Mouse (Mus musculus) thymus, postnatal 14 days (tissue): ENCODE results near the gene Alg1.
A peak's percentile ranks its signal among the peaks of the same experiment; 100 is the strongest.

Source experiments
- DNase-seq: peaks from one replicate; pipeline ENCODE4 v3.0.0; 2021

The Alg1 gene

GRCm38 (mm10) chr16:5242882-5243281 lies 9.5 kb downstream of the Alg1 start:
- DNase-seq = no peak

- DNase-seq = peak; percentile 65
These were observed 11.0 kb downstream of the Alg1 start for GRCm38 (mm10) chr16:5244411-5244810.

DNA sequence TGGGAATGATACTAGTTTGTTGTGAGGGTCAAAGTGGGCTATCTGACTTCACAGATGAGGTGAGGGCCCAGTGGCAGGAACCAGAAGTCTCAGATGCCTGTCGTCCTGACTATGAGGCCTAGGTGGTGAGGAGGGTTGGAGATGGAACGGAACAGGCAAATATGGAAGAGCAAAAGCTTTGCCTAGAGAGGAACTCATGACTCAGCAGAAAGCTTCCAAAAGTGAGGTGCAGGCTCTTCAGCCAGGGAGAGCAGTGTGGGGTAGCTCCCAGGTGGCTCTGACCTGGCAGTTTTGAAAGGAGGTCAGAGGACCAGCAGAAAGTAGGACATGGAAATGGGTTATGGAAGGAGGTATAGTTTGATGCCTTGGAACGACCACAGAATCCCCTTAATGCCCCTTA lies 17.5 kb downstream of the Alg1 start:
- DNase-seq = no peak

- DNase-seq = no peak
These were observed 18.8 kb downstream of the Alg1 start for GRCm38 (mm10) chr16:5252260-5252659.

- DNase-seq = peak; percentile 91
These were observed 21.1 kb downstream of the Alg1 start for GRCm38 (mm10) chr16:5254346-5255025.

DNA sequence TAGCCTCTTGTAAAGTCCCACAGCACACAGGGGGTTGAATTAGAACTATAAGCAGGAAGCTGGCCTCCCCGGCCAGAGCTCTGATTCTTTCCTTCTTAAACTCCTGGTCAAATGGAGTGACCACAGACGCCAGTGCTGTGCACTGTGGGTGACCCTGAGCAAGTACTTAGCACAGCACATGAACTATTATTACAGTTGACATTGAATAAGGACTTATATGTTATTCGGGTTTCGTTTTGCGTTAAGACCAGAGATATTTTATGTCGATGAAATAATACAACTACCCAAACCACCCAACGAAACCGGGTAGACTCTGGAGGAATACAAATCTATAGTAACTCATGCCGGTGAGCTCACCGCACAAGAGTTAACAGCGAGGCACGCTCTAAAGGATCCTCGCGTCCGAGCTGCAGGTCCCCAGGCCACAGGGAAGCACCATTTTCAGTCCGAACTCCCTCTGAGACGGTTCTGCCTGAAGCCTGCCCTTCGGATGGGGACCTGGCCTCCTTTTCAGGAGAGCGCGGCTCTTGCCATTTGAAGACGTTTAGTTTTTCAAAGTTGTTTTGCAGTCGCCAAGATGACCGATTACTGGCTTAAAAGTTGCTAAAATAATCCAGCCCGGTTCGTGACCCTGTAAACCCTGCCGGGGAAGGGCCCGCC lies 21.8 kb downstream of the Alg1 start:
- no peak for DNase-seq

DNA sequence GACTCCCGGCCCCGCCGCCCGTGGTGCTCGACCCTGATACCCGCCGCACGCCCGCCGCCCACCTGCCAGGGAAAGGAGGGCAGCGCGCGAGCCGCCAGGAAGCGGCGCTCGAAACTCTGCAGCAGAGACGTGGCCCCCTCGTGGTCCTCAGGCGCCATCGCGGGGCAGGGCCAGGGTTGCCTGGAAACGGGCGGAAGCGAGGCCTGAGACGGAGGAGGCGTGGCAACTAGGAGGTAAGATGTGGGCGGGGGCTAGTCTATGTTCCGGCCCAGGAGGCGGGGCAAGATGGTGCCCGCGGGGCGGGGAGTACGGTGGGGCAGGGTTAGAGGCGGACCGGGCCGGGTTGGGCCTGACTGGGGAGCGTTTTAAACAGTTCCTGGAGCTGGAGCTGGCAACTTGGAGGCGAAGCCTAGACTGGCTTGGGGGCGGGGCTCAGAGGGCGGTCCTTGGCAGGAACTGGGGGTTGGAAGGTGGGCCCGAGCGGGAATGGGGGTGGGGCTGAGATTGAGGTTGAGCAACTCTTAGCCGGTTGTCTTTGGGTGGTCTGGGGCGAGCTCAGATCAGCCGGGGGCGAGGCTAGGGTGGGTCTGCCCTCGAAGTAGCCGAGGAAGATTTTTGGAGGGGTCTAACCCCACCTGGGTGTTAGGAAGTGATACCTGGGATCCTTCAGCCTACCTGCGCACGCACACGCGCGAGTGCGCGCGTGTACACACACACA lies 22.5 kb downstream of the Alg1 start, which contains the start of gene Eef2kmt:
TSS of gene Eef2kmt (minus strand) at position 205 of the 718 bp plus-strand sequence.
- DNase-seq = peak; percentile 100

GRCm38 (mm10) chr16:5263156-5263555 lies 29.7 kb downstream of the Alg1 start:
- no peak for DNase-seq

- no peak for DNase-seq
These were observed 30.5 kb downstream of the Alg1 start for GRCm38 (mm10) chr16:5263926-5264325.

DNA sequence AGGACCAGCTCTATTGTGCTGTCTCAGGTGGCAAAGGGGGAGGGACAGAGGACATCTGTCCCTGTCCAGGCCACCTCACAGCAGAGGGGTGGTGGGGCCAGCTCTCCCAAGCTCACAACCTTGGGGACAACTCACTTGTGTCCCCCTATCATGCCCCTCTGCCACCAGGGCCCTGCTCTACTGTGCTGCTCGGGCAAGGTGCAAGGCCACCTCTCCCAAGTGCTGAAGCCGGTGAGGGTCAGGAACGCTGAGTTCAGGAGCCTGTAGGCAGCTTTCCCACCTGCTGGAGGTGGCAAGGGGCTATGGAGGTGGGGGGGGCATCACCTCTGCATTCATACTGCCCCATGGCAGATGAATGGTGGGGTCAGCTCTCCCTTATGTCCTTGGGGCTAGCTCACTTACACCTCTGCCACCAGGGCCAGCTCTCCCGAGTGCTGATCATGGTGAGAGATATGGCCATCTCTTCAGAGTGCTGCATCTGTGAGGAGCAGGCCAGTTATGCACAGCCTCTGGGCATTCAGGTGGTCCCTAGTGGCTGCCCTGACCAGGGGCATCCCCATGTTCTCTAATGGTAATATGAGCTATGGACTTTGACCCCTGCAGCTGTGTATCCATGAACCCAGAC lies 38.1 kb downstream of the Alg1 start:
- DNase-seq = no peak

- no peak for DNase-seq
These were observed 39.0 kb downstream of the Alg1 start for GRCm38 (mm10) chr16:5272371-5272770.

DNA sequence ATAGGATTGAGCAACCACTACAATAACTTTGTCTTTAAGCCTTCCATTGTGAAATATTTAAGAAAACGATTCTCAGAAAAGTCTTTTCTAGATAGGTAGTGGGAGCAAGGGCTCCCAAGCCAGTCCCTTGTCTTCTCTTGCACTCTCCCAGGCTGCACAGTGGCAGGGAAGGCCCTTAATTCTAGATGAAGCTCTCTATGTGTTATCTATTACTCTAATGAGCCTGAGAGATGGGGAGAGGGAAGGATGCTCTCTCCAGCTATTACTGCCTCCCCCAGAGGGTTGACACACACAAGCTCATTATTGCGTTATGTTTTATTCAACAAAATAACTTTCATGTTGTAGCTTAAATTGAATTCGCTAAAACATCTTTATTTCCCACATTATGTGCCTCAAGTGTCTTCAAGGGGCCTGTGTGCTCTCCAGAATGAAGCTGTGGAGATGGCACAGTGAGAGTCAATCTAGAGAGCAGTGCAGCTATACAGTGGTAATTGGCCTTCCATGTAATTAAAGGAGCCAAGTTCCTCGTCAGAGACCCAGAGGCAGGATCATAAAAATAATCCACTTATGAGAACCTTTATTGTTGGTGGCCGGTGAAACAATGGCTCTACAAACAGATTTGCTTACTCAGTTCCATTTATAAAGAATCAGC lies 46.3 kb downstream of the Alg1 start:
- no peak for DNase-seq

GRCm38 (mm10) chr16:5282686-5283085 lies 49.3 kb downstream of the Alg1 start:
- no peak for DNase-seq

DNA sequence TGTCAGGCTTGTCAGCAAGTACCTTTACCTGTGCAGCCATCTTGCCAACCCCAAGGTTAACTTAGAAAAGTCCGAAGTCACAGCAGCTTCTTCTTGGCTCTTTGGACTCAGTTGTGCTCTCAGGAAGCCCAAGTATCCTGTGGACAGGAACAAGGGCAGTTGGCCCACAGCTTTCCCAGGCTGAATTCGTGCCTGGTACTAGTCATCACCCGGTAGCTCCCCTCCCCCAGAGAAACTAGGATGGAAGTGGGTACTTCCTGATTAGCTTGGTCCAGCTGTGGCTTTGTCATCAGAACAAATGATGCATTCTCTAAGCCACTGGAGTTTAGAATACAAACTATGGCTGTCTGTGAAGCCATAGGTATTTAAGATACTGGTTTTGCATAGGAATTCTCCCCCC lies 52.0 kb downstream of the Alg1 start:
- DNase-seq = no peak
